Mouse (Mus musculus) cerebellum, adult 9-10 months (tissue): ENCODE measurements at regions not wholly inside any gene's neighbourhood (a gene's known extent, or its start where the extent isn't known, plus 50 kb on each side); places are given as distances from the start of the nearest gene placed in this dataset.

Experiments used
- DNase-seq: peaks from one replicate; pipeline ENCODE4 v3.0.0; 2022

DNA sequence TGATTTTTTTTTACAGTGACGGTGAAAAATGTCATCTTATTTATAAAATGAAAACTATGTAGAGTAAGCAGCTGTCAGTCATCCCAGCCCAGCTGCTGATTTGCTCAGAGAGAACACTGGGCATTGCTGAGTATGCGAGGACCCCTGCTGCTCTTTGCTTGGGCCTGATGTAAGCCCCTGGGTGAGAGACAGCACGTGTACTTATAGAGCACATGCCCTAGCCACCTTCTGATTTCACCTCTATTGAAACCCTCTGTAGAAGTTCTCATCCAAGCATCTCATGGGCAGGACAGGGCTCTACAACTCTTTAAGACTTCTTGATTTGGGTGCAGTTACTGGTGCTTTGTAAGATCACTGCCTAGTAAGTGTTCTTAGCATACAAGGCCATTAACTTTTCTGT lies 182.2 kb downstream of the Rab11fip2 start:
- no peak for DNase-seq

DNA sequence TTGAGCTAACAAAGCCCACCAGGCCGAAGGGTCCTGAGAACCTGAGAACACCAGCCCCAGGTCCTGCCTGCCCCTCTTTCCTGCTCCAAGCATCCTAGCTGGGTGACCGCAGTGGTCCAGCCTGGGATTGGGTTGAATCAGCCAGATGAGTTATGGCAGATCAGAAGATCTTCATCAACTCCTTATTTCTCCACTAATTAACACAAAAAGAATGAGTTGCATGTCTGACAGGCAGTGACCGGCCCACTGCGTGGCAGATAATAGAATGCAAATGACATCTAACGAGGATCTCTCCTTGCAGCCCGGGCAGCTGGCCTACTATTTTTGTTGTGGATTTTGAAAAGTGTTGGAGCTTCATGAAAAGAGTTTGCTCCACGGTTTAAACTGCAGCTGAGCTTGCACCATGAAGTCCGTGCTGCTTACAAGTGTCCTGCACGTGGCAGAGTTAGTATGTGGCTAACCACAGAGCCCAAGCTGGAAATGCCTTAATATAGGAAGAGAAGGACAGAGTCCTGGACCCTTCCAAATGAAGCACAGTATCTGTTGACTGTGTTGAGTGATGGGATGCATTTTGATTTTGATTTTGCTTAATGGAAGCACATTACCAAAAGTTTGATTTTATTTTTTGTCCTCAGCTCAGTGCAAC lies 158.9 kb downstream of the Rab11fip2 start:
- DNase-seq, result no peak

DNA sequence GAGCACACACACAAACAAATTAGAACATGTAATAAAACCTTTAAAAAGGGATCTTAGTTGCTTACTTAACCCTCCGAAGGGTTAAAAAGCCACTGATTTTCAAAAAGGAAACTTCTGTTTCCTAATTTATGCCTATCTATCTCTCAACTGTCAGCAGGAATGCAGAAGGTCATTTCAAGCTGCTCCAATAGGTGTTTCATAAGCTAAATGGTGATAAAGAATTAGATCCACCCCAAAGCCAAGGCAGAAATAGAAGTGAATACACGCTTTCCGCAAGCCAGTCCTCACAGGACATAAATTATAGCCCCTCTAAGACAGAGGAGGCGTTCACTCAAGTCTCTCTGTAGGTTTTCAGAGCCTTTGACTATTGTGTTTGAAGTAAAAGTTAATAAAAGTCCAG lies 112.2 kb downstream of the Rab11fip2 start:
- no peak for DNase-seq

DNA sequence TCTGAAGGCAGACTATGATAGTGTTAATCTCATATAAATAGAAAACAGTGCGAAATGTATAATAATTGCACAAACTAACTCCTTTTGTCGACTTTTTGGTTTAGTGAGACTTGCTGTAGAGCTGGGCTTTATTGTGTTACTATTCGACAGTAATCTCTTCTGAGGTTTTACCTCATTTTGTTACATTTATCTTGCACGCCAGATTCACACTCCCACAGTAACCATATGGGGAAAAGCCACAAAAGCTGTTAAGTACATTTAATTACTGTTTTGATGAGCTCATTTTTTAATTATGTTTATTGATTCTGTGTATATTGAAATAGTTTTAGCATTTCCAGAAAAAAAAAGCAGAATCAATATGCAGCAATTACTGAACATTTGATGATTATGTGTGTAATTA lies 106.3 kb downstream of the Rab11fip2 start:
- DNase-seq, result no peak

DNA sequence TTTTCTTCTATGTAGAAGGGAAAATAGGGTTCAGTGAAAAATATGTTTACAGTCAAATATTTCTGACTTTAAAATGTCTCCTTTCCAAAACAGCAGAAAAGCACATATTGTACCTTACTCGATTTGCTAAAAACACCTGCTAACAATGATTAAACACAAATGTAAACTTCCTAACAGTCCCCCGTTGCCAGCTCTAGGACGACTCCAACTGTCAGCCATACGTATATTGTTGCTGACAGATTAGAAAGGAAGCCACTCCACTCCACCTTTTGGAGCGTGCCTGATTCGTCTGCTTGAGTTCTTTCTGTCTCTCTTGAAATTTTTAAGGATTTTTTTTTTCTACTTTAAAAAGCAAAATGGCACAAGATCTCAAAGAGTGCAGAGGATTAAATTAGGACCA lies 105.8 kb downstream of the Rab11fip2 start:
- no peak for DNase-seq

DNA sequence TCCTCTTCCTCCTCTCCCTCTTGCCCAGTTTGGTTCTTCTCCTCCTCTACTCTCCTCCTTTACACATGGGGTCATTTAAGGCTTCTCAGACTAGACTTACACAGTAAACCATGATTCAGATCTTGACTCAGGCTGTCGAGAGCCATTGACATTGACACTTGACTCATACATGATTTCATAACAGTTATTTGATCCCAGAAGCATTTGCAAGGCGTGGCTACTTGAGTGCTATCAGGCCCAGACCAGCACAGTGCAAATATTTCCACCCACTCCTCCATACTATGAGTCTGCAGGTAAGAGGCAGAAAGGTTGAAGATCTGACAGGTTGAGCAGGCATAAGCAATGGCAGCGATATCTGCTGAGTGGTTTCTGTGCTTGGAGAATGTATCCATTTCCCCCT lies 99.2 kb downstream of the Rab11fip2 start:
- no peak for DNase-seq

DNA sequence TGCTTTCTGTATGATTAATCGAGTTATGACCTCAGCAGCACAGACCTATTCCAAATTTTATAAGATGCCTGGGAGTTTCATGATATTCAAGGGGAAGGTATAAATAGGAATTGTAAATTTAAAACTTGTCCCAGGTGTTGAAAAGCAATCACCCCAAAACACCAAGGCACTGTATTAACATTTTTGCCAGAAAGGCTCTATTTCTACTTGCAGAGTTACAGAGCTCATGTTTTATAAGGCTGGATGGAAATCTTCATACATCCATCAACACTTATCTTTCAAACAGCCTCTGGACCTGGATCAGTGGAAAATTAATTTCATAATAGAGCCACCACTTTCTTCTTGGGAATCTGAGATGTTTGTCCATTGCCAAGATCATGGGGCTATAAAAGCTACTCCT lies 96.6 kb downstream of the Rab11fip2 start:
- no peak for DNase-seq

DNA sequence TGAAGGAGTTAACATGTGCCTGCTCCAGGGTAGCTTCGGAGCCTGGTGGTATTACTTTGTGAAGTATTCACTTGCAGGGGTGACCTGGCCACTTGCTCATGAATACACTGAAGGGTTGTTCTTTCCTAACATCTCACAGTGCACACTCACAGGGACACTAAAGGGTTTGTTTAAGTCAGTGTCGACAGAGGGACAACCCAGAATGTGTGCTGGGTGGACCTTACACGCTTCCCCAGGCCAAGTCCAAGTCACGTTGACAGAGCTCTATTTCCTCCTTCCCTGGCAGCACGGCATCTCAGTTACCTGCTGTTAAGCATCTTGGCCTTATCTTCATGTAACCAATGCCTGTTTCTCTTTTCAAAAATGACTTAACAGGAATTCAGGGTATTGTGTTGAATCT lies 92.8 kb downstream of the Rab11fip2 start:
- DNase-seq, result no peak

DNA sequence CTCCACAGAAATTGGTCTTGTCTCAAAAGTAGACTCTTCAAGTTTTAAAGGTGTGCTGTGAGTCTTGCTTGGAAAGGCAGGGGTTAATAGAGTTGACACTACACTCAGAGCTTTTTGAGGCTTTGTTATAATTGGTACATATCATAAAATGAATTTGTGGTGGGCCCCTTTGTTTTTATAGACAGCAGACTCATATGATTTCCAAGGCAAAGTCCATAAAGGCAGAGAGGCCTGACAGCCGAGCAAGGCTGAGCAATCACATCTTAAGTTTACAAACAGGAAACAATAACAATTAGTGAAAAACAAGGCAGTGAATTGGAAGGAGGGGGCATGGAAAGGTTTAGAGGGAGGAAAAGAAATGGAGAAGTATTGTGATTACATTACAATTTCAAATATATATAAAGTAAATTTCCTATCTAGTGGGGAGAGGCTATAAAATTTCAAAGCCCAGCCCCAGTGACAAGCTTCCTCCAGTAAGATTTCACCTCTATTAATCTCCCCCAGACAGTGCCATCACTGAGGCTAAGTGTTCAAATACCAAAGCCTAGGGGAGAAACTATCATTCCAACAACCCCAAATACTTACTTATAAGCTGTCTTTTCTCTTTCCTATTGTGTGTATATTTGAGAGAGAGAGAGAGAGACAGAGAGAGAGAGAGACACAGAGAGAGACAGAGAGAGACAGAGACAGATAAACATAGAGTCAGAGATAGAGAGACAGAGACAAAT lies 91.3 kb downstream of the Rab11fip2 start:
- no peak for DNase-seq
